Mouse (Mus musculus): ENCODE data around the gene Fam111a. TPM values are rescaled to one million over a fixed set of nuclear protein-coding genes. Genes with fewer than 3 reads are reported as not detected.

The Fam111a gene
- total RNA-seq, 2 experiments from 2014 or later: 4.9 to 5.6 TPM

GRCm38 (mm10) chr19:12564197-12564596 is 18.7 kb downstream of the Fam111a start:
- DNase-seq: no peak

- DNase-seq: peak in 1 of 2 experiments; percentile 28
Observed at GRCm38 (mm10) chr19:12567011-12567410, 21.5 kb downstream of the Fam111a start.

DNA sequence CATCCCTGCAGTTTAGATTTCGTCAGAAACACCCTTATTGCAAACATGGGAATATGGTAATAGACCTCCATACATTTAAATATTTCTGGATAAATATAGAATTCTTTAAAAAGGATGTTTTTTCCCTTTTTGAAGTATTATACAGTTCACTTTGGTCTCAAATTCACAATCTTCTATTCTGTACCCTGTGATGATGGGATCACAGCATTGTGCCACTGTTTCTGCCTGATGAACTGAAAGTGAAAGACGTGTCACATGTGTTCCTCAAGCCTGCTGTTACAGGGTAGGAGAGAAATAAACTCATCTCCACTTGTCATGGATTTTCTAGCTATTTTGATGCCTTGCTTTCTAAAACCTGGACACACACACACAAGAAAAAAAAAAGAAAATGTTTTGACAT is 25.3 kb downstream of the Fam111a start:
- DNase-seq: no peak

DNA sequence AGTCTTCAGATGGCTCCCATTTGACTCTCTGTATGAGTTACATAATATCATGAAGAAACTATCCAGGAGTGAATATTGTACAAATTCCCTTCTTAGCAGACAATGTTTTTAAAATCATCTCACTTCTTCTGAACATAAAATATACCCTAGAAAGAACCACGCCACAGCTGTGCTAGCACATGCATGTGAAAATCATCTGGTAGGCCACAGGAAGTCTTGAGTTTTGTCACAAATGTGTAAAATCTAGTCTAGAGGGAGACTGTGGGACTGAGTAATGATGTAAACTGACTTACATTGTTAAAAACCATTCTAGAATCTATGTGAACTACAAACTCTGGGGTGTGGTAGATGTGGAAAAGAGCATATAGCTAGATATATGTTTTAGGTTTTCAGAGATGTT is 26.1 kb downstream of the Fam111a start:
- DNase-seq: no peak

DNA sequence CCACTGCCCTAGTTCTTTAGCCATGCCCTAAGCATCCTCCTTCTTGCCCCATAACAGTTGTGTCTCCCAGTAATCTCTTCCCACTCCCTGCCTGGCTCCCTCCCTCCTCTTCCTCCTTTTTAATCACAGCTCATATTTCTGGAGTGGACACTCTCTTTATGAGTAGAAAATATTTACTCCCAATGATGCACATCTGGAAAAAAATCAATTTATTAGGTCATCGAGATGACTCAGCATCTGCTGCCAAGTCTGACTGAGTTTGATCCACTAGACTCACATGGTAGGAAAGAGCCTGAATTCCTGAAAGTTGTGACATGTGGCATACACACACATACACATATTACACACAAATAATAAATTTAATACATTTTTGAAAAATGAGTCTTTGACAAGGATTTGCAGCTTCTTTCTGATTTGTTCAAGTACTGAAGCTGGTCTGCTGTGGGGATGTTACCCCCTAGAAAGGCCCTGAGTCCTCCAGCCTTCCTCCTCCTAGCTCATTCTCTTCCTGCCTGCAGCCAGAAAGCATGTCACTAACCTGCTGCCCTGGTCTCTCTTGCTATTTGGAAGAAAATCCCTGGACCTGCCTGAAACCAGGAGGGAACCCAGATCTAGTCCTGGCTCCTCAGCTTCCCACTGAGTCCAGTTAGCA is 27.2 kb downstream of the Fam111a start:
- DNase-seq: peak in 1 of 2 experiments; percentile 30

DNA sequence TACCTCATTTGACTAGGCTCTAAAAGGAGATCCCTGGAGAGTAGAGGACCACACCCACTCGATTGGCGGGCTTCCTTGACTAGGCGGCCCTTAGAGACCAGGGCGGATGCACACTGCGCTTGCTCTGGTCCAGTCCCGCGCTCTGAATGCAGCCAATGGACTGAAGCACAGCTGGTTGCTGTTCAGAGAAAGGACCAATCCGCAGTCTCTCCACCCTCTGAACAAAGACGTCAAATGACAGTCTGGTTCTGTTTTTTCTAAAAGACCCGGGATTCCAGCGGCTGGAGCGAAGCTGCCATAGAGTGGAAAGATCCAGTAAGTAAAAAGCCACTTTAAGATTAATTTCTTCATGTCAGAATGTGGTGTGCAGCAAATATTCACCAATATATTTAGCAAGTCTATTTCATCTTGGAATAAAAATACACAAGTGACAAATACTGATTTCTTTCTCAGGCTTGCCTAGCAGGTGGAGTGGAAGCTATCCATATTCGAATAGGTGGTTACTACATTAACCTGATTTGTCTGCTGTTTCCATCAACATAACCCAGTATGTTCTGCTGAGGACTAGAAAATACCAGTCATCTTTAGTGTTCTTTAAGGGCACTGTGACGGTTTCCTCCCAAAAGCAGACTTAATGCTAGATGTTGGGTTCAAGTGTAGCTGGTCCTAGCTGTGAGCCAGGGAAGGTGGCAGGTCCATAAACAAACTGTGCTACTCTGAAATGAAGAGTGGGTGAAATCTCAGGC is 27.9 kb downstream of the Fam111a start:
- peak; percentile 94 to 97 for DNase-seq

DNA sequence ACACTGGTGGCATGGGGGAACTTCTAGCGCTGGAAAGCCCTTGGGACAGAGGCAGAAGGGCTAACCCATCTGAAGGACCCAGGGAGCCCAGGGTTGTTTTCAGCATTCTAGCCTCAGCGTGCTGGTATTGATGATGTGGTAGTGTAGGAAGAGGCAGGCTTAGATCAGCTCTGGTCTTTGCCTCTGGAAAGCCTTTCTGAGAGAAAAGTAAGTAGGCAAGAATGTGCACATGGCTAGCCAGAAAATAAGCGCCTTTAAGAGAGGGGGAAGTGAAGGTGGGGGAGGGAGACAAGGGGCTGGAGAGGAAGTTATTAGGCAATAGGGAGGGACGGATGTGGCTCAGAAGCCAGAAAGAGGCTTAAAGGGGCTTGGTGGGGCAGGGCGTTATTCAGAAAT is 28.5 kb downstream of the Fam111a start:
- peak; percentile 62 to 74 for DNase-seq

DNA sequence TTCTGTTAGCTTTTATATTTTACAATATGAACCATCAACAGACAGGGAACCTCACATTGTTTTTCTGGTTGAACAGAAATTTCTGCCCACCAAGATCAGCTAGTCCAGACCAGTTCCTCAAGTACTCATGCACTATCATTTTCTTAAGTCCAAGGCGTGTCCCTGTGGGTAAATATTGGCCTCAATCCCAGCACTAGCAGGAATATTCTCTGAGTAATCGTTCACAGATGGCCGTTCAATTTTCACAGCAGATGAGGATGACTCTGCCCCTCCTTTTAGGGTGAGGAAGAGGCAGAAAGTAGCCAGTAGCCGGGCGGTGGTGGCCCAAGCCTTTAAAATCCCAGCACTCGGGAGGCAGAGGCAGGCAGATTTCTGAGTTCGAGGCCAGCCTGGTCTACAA is 29.6 kb downstream of the Fam111a start:
- DNase-seq: peak; percentile 56 to 84

- no peak for DNase-seq
Observed at GRCm38 (mm10) chr19:12575514-12575913, 30.0 kb downstream of the Fam111a start.

DNA sequence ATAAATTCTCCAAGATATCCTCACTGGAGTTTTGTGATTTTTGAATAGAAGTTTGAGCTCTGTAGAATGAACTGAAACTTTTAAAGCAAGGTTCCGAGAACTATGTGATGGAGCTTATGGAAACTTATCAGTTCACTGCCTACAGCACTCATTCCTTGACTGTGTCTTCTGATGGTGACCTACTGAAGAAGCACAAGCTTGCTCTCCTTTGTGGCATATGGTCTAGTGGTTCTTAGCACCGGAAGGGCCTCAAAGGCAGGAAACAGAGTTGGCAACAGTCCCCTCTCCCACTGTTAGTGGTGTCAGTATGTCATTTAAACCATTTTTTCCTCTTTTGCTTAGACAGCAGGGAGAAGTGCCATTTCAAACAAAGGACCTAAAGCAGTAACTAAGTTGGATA is 31.1 kb downstream of the Fam111a start:
- DNase-seq: no peak

GRCm38 (mm10) chr19:12585310-12585709 is 39.8 kb downstream of the Fam111a start:
- DNase-seq: peak; percentile 30 to 60

- peak; percentile 83 to 85 for DNase-seq
Observed at GRCm38 (mm10) chr19:12591908-12592307, 46.4 kb downstream of the Fam111a start.

- no peak for DNase-seq
Observed at GRCm38 (mm10) chr19:12595135-12595529, 49.6 kb downstream of the Fam111a start.

GRCm38 (mm10) chr19:12595530-12596289 is 50.2 kb downstream of the Fam111a start:
- peak; percentile 55 to 58 for DNase-seq

GRCm38 (mm10) chr19:12596290-12597072 is 50.9 kb downstream of the Fam111a start:
- no peak for DNase-seq

- no peak for DNase-seq
Observed at GRCm38 (mm10) chr19:12597073-12597405, 51.5 kb downstream of the Fam111a start.

- no peak for DNase-seq
Observed at GRCm38 (mm10) chr19:12598674-12599073, 53.1 kb downstream of the Fam111a start.

DNA sequence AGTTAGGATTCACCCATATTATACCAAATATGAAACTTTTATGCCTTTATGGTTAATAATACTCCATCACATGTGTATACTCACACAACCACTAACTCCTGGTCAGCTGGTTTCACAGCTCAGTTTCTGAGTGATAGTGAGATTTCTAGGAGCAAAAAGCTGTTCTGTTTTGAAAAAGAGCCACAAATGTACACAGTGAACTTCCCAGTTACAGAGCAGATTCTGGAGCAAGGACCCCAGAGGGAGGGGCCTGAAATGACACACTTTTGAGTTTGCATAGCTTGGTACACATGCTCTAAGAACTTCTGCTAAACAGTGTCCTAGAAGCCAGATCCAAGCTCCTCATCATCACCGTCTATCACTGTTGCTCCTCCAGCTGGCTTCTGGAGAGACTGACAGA is 54.1 kb downstream of the Fam111a start, which contains the start of gene Gm4952:
Gene Gm4952, plus strand, starts transcription at position 301 of the 400 bp plus-strand sequence.
- no peak for DNase-seq

DNA sequence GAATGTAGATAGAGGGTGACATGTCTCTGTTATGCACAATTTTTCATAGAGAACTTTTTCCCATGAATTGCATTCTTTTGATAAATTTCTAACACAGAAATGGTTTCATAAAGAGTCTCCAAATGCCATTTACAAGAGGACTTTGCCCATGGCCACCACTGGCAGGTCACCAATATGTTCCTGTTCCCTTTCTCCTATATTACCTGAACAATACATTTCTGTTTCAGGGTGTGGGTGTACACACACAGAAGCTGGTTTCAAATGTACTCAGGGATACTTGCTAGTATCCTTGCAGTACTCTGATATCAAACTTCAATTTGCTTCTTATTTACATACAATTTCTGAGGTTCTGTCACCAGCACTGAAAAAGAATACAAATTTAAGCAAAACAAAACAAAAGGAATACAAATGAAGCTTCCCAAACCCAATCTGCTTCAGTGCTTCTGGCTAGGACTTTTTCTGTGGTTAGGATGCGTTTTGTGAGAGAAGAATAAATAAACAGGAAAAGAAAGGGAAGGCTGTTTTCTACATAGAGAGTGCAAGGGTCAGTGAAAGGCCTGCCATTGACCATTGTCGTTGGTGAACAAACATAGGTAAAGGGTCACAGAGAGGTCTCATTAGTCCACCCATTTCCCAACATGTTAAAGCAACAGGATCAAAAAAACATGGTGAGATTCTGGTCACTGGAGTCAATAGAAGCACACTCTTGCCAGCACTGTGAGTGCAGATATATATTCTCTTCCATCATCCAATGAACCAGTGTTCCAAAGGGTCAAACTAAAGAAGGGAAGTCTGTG is 55.3 kb downstream of the Fam111a start:
- DNase-seq: no peak

GRCm38 (mm10) chr19:12608336-12608735 is 62.8 kb downstream of the Fam111a start:
- DNase-seq: no peak

- DNase-seq: no peak
Observed at GRCm38 (mm10) chr19:12613646-12614045, 68.1 kb downstream of the Fam111a start.
